Mouse (Mus musculus) kidney, adult 9 months (tissue): ENCODE results near the gene Scn11a.
A peak's percentile ranks its signal among the peaks of the same experiment; 100 is the strongest.

ENCODE experiments used
- DNase-seq: peaks from one replicate; pipeline ENCODE4 v3.0.0; 2022

The Scn11a gene

GRCm38 (mm10) chr9:119825297-119825696 is at the start of gene Scn11a:
Gene Scn11a (minus strand): TSS chr9:119825456.
- DNase-seq: no peak

GRCm38 (mm10) chr9:119854170-119854569 is 28.9 kb upstream of the Scn11a start:
- DNase-seq: no peak

DNA sequence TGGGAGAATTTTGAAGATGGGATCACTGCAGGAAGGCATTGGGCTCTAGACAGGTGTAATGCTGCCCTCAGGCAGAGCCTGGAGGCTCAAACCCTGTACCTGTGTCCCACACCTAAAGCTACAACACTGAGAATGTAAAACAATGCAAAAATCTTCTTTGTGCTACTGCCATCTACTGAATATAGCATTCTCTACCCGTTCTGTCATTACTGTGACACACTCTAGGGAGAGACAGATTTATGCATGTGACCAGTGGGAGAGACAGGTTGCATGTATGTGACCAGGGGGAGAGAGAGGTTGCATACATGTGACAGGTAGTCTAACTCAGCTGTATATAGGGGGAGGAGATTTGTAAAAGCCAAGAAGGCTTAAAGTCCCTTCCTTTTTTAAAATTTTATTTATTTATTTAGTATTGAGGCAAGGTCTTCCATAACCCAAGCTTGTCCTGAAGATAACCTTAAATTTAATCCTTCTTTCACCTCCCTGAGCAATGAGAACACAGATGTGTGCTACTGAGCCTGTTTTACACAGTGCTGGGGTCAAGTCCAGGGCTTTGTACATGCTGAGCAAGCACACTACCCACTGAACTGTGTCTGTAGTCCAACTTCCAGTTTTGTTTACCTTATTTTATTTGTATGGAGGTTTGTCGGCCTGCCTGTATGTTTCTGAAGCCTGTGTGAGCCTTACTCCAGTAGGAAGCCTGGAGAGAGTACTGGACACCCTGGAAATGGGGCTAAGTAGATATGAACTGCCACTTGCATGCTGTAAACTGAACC is 28.0 kb upstream of the Scn11a start:
- DNase-seq: peak; percentile 48

- peak; percentile 72 for DNase-seq
Observed at GRCm38 (mm10) chr9:119852347-119853030, 27.2 kb upstream of the Scn11a start.

DNA sequence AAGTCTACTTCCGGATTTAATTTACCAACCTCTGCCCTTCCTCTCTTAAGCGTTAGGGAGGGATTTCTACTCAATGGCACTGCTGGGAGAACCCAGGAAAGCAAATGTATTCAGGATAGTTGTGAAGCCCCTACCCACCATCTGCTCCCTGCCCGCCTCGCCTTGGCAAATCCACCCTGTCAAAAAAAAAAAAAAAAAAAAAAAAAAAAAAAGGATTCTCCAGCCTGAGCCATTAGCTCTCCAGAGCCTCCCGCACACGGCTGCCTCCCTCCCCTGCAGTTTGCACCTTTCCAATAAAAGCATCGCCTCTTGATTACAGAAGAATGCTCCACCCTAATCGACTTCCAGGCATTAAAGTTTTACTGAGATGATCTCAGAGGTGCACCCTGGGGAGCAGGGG is 24.0 kb upstream of the Scn11a start:
- no peak for DNase-seq

- no peak for DNase-seq
Observed at GRCm38 (mm10) chr9:119848671-119849070, 23.4 kb upstream of the Scn11a start.

DNA sequence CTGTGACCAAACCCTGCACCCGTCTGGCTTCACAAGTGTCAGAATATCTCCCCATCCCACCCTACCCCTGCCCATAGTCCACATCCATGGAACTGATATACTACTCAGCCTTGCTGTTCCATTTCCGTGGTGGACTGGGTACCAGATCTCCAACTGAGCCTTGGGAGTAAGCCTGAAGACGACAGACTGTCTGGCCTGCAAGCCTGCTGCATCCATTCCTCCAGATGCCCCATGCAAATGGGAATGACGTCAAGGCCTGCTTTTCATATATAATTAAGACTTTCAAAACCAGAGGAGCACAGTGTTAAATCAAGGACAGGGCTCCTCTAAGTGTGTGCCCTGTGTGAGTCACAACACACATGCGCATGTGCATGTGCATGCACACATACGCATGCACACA is 21.9 kb upstream of the Scn11a start:
- no peak for DNase-seq

- no peak for DNase-seq
Observed at GRCm38 (mm10) chr9:119844724-119845123, 19.5 kb upstream of the Scn11a start.

- DNase-seq: no peak
Observed at GRCm38 (mm10) chr9:119843549-119843948, 18.3 kb upstream of the Scn11a start.

DNA sequence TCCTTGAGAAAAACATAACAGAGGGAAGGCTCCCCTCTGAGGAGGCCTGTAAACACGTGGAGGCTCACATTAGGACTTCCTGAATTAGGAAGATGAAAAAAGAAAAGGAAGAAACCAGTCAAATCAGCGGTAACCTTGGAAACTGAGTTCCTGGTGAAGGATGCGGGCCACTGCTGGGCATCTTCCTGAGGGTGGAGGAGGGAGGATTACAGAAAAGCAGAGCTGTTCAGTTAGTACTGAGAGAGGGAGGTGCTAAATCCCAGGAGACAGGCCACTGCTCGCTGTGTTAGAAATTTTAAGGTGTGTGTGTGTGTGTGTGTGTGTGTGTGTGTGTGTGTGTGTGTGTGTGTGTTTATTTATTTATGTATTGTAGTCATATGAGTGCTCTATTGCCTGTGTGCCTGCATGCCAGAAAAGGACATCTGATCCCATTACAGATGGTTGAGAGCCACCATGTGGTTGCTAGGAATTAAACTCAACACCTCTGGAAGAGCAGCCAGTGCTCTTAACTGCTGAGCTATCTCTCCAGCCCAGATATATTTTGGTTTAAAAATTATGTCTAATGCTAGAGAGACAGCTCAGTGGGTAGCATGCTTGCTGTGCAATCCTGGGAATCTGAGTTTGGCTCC is 17.4 kb upstream of the Scn11a start:
- DNase-seq: no peak

GRCm38 (mm10) chr9:119842091-119842490 is 16.8 kb upstream of the Scn11a start:
- DNase-seq: peak; percentile 87

DNA sequence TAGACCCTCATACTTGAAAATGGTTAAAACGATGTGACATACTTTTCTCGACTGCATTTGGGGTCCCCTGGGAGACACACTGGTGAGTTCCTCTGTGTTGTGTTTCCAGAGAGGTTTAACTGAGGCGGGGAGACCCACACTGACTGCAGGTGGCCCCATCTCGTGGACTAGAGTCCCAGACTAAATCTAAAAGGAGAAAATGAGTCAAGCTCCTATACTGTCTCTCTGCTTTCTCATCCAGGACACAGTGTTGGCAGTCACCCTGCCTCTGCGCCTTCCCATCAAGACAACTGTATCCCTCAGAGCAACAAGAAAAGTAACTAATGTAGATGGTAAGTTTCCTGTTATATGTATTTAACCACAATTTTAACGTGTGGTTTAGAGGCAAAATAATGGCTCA is 15.9 kb upstream of the Scn11a start:
- no peak for DNase-seq

GRCm38 (mm10) chr9:119835581-119836125 is 10.4 kb upstream of the Scn11a start:
- DNase-seq: peak; percentile 77

DNA sequence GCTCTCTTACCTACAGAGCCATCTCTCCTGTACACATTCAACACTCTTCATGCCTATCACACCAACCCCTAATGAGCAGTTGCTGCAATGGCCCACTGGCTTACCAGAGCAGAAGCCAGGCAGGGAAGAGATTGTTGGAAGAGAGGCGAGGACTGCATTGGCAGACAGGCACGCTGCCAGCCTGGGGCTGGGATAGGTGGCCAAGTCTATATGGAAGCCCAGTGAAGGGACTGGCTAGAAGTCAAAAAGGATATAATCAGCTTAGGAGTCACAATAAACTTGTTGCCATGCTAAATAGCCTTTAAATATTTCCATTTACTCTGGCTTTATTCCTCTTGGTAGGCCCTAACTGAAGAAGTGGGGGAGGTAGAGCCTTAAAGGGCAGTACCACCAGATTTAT is 5.7 kb upstream of the Scn11a start:
- DNase-seq: no peak

DNA sequence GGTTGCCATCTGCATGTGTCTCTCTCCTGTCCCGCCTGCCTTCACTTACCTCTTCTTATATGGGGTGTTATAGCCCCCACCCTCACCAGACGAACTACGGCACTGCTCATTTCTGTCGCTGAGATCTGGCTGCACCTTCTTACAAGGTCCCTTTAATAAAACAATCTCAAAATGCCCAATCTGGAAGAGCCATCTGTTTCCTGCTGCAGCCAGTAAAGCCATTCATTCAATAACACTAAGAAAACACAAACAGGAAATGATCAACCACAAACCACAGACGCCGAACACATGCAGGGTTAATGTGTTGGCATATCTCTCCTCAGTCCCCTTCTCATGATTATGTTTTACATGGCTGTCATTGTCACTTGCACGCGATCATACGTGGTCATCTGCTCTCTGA is 1.5 kb downstream of the Scn11a start:
- no peak for DNase-seq

- DNase-seq: no peak
Observed at GRCm38 (mm10) chr9:119813631-119814030, 11.6 kb downstream of the Scn11a start.

DNA sequence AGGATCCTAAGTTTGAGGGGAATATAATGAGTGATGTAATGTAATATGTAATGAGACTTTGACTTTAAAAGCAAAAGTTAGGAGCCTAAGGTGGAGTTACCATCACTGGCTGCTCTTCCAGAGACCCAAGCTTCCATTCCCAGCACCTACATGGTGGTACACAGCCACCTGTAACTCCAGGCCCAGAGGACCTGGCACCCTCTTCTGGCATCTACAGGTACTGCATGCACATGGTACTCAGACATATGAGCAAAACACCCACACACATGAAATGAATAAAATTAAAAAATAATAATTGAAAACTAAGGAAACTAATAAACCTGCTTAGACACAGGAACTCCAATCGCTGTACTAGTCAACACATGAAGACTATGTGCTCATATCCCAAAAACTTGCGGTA is 18.8 kb downstream of the Scn11a start:
- DNase-seq: peak; percentile 11

DNA sequence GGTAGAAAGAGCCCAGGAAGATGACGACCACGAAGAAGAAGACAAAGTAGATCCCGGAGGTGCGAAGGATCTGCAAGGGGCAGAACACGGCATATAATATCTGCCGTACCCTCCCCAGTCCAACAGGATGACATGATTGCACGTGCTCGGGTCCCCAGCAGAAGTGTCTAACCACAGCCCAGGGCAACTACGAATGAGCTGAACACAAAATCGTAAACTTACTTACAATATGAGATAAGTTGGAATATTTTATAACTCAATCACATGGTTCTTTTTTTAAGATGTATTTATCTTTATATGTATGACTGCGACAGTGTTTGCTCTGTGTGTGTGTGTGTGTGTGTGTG is 20.8 kb downstream of the Scn11a start:
- no peak for DNase-seq

- DNase-seq: no peak
Observed at GRCm38 (mm10) chr9:119803845-119804500, 21.3 kb downstream of the Scn11a start.

DNA sequence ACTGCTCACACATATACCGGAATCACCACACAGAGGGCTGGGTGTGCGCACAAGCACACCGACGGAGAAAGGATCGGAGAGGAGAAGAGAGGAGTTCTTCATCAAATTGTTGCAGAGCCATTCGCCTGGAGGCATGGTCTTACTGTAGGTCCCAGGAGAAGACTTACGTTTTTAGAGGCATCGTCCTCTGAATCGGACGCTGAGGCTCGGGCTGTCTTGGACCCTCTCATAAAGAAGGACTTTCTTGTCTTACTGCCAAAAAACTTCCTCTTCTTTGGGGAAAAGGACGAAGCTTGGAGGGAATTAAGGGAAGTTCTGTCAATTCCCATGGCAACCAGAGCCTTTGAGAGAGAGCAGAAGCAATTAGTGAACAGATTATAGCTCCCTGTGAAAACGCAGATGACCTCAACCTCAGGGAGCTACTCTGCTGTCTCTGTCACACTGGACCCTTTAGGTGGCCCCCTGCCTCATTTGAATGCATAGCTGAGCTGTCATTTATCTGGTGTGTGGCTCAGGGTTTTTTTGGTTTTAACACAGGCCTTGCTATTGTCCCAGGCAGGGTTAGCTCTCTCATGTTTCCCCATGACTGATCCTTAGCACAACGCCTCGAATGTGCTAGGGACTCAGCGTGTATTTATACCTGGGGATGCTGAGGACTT is 22.0 kb downstream of the Scn11a start:
- no peak for DNase-seq

DNA sequence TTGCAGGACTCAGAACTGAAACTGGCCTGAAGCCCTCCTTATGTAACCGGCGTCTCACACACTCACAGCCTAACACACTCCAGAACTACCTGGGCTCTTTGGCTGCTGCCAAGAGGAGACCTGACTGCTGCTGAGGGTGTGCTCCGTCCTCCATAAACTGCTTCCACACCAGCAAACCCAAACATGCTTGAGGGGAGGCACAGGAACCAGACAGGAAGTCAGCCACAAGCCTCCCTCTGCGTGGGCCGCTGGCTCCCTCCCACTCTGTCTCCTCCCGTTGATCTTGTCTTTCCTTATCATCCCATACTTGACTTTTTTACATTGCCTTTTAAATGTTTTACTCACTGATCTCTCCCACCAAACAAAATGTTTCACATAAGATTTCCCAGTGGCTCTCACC is 23.8 kb downstream of the Scn11a start:
- DNase-seq: no peak

- DNase-seq: no peak
Observed at GRCm38 (mm10) chr9:119796791-119797190, 28.5 kb downstream of the Scn11a start.
